Mouse (Mus musculus) lung, adult 2 months (tissue): ENCODE measurements at regions not wholly inside any gene's neighbourhood (a gene's known extent, or its start where the extent isn't known, plus 50 kb on each side); places are given as distances from the start of the nearest gene placed in this dataset.

ENCODE experiments used
- CTCF ChIP-seq: fragments of 200-500 bp; IDR thresholded peaks from 2 replicates; pipeline ENCODE4 v1.5.1; 2011; ENCODE audit warnings: mild to moderate bottlenecking, low read length, control low read depth; ENCODE audit not compliant: insufficient read depth
- POLR2A ChIP-seq: fragments of 200-500 bp; IDR thresholded peaks from 2 replicates; pipeline ENCODE4 v1.6.1; 2011; ENCODE audit warnings: low read depth, mild to moderate bottlenecking, control low read depth, low read length, borderline replicate concordance; ENCODE audit errors: extremely low read depth

GRCm38 (mm10) chr16:15259474-15259873 is 57.8 kb upstream of the Gm21897 start:
- no peak for TF ChIP-seq CTCF
- no peak for TF ChIP-seq POLR2A
